Mouse (Mus musculus) megakaryocyte, embryonic 14.5 days (primary cell): ENCODE measurements around the gene Palb2.

Experiments used
- FLI1 ChIP-seq: IDR thresholded peaks from 2 replicates; pipeline ENCODE4 v1.6.1; 2012; ENCODE audit warnings: low read length, inconsistent platforms, mixed read lengths
- GATA1 ChIP-seq: IDR thresholded peaks from 3 replicates; pipeline ENCODE4 v1.6.1; 2012; ENCODE audit warnings: mixed read lengths, low read length, inconsistent platforms, borderline replicate concordance

- TF ChIP-seq GATA1, result no peak
- no peak for TF ChIP-seq FLI1
Observed at GRCm38 (mm10) chr7:122180720-122181119, 47.9 kb upstream of the Palb2 start.
